Mouse (Mus musculus): ENCODE results near the gene Defa34.
"Not testable (repeated sequence)": the region's sequence is repeated elsewhere in the genome, so short reads cannot be mapped to it uniquely, and the experiment has no call there.

GRCm38 (mm10) chr8:21665497-21665896 is at the start of gene Defa34:
- not testable (repeated sequence) for TF ChIP-seq CTCF (IDR thresholded peaks at IDR 0.05; ENCODE audit: borderline replicate concordance, insufficient read depth, low read depth, low read length); POLR2A (IDR thresholded peaks at IDR 0.05; ENCODE audit: borderline replicate concordance, insufficient read depth, low read length)

All from cerebellum, adult 2 months (tissue).